Mouse (Mus musculus): ENCODE measurements around the gene Arid3a.
"Not testable (repeated sequence)": the region's sequence is repeated elsewhere in the genome, so short reads cannot be mapped to it uniquely, and the experiment has no call there.

The Arid3a gene

GRCm38 (mm10) chr10:79926491-79927323 is at the start of gene Arid3a:
TSS of gene Arid3a (plus strand) at chr10:79927043.
- DNase-seq, result peak; percentile 90

DNA sequence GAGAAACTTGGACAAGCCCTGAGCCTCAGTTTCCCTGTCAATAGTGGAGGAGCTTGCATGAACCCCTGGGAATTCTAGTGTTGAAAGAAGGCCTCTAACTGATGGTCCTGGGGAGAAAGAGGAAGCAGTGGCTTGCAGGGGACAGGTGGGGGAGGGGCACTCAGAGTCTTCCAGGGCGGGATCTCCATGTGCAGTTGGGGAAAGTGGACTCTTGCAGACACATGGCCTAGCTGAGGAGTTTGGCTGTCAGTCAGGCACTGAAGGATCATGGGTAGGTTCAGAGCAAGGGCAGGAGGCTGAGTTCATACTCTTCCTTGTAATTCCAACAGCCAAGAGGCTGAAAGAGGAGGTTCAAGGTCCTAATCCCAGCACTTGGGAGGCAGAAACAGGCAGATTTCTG is 49.7 kb upstream of the Arid3a start:
- DNase-seq, result no peak

DNA sequence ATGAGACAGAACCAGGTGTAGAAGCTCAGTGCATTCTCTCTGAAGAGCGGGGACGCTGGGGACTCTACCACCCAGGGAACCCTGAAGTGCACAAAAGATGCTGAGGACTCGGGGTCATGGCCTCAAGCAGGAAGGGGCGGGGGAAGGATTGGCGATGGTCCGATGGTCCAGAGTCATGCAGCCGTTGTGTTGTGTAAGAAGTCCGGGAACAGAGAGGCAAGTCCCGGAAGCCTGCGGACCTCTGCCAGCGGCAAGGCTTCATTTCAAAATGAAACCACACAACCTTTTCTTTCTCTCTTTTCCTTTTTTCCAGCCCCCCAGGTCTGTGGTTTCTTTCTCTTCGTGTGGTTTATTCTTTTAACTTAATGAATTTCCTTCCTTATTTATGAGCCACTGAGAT is 49.1 kb upstream of the Arid3a start:
- peak; percentile 54 for DNase-seq

DNA sequence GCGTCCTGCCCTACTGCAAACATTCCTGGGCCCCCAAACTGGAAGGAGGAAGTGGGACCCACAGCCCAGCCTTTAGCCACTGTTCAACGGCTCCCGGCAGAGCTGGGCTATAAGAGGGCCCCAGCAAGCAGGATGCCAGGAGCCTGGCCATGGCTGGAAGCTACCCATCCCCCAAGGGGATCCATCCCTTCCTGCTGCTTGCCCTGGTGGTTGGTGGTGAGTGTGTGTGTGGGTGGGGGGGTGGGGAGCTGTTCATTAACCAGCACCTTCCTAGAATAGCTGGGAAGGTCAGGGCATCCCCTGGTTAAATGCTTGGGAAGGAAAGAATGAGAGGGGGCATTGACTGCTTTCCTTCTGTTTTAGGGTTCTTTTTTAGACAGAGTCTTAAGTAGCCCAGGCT is 47.3 kb upstream of the Arid3a start:
- no peak for DNase-seq

- no peak for DNase-seq
These were observed 46.1 kb upstream of the Arid3a start for GRCm38 (mm10) chr10:79880721-79881120.

DNA sequence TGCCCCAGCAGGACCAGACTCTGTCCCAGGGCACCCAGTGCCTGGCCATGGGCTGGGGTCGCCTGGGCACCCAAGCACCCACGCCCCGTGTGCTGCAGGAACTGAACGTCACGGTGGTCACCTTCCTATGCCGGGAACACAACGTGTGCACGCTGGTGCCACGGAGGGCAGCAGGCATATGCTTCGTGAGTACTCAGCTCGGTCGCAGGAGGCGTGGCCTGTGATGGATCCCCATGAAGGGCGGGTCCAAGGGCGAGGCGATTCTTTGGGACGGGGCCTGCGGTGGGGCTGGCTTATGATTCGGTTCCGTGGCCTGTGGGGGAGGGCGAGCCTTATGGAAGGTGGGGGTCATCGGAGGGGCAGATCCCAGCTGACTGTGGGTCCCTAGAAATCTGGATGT is 44.9 kb upstream of the Arid3a start:
- DNase-seq, result peak; percentile 38

DNA sequence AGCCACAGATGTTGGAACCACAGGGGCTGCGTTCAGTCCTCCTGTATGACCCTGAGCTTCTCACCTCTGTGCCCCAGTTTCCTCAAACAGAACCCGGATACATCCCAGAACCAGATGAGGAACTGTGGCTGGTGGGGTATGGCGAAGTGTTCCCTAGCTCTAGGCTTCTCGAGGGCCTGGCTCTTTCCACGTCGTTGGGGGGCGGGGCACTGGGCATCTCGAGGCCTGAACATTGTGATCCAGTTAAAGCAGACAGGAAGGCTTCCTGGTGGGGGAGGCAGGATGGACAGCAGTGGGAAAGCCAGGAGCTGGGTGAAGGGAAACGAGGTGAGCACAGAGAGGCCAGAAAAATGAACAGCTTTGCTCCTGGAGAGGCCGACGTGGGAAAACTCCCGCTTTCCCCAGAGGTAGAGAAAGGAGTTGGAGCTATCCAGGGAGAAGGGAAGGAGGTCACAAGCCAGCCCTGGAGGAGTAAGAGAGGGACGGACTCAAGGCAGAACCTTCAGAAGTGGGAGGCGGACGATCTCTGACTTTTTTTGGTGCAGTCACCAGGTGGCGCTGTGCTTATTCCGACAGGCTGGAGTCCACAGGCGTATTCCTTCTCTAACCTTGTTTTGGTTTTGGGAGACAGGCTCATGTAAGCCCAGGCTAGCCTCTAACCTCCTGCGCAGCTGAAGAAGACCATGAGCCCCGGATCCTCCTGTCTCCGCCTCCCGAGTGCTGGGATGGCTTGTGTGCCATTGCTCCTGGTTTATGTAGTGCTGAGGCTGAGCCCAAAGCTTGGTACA is 43.4 kb upstream of the Arid3a start:
- DNase-seq, result peak; percentile 89

DNA sequence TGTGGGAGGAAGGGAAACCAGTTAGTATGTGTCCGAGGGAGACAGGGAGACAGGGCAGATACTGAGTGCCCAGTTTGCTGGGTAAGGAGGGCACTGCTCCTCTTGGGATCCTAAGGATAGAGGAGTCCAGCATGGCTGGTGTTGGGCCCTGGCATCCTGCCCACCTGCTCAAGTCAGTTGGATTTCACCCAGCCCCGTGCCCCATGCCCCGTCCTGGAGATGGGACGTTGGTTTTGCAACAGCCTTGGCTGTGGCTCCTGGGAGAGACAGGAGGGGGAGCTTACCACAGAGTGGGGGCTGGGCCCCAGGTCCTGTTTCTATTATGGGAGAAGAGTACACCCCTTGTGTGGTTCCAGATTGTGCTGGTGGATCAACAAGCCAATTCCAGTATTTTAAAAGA is 42.4 kb upstream of the Arid3a start:
- peak; percentile 78 for DNase-seq

GRCm38 (mm10) chr10:79884938-79885337 is 41.9 kb upstream of the Arid3a start:
- DNase-seq, result not testable (repeated sequence)

DNA sequence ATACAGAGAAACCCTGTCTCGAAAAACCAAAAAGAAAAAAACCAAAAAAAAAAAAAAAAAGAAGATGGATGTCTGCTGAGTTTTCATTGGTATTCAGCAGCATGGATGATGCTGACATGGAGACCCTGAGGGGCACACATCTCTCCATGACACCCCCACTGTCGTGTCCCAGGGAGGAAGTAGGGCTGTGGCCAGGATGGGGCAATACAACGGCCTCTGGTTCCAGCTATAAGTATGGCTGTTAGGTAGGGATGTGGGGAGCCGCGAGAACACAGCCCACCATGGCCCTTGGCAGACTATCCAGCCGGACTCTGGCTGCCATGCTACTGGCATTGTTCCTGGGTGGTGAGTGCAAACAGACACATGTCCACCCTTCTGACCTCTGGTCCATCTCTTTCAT is 40.8 kb upstream of the Arid3a start, which contains the start of gene Elane:
Gene Elane (plus strand): TSS at position 194 of the 400 bp plus-strand sequence.
- DNase-seq, result no peak

DNA sequence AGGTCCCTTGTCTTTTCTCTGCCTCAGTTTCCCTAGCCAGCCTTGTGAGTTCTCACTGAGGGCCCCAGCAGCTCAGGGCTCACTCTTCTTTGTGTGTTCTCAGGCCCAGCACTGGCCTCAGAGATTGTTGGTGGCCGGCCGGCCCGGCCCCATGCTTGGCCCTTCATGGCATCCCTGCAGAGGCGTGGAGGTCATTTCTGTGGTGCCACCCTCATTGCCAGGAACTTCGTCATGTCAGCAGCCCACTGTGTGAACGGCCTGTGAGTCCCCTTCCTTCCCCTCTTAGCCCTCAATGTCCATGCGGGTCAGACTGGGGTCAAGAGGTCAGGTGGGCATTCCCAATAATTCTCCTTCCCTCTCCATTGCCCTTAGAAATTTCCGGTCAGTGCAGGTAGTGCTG is 40.2 kb upstream of the Arid3a start:
- DNase-seq, result no peak

DNA sequence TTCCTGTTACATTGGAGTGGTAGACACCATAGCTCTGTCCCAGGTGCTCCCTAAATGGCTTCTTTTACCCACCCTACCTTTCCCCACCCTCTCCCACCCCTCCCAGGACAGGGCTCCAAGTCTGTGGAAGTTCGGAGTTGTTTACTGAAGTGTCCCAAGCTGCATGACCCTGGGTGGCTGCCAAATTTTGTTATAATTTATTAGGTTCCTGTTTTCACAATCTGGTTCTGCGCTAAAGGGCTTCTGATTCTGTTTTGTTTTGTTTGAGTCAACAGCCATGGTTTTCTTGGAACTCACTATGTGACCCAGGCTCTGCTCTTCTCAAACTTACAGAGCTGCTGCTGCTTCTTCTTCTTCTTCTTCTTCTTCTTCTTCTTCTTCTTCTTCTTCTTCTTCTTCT is 37.5 kb upstream of the Arid3a start:
- peak; percentile 61 for DNase-seq

DNA sequence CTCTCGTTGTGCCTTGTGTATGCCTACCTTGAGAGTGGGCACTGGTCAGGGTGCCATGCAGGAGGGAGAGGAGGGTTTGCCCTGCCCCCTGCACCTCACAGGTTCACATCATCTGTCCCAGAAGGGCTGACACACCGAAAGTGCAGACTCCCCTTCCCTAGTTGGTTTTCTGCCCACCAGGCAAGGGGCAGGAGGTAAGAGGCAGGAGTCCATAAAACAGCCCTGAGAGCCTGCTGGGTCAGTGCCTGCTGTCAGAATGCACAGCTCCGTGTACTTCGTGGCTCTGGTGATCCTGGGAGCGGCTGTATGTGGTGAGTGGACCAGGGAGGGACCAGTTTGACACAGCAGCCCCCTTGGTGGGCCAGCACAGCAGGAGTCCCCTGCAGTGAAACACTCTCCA is 36.2 kb upstream of the Arid3a start, which contains the start of gene Cfd:
Gene Cfd (plus strand): TSS at position 184 of the 400 bp plus-strand sequence.
- DNase-seq, result no peak

- DNase-seq, result peak; percentile 86
These were observed 34.3 kb upstream of the Arid3a start for GRCm38 (mm10) chr10:79892451-79893118.

DNA sequence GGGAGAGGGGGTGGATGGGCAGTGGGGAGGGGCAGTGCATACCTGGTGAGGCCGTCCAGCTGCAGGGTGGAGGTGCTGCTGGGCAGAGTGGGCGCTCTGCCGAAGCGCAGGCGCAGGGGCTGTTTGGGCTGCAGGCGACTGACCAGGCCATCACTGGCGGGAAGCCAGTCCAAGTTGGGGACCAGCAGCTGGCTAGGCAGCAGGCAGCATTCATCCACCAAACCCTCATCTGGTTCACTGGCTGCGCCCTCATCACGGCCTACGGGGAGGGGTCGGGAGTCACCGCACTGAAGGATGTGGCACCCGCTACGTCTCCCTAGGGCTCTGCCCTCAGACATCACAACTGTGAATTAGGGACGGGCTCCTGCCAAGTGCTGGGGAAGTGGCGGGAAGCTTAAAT is 30.5 kb upstream of the Arid3a start:
- peak; percentile 35 for DNase-seq

GRCm38 (mm10) chr10:79896814-79897213 is 30.0 kb upstream of the Arid3a start:
- peak; percentile 53 for DNase-seq

GRCm38 (mm10) chr10:79897316-79898245 is 29.3 kb upstream of the Arid3a start:
- no peak for DNase-seq

- no peak for DNase-seq
These were observed 25.9 kb upstream of the Arid3a start for GRCm38 (mm10) chr10:79900951-79901410.

GRCm38 (mm10) chr10:79906712-79907111 is 20.1 kb upstream of the Arid3a start:
- no peak for DNase-seq

- DNase-seq, result no peak
These were observed 19.4 kb upstream of the Arid3a start for GRCm38 (mm10) chr10:79907415-79907814.

DNA sequence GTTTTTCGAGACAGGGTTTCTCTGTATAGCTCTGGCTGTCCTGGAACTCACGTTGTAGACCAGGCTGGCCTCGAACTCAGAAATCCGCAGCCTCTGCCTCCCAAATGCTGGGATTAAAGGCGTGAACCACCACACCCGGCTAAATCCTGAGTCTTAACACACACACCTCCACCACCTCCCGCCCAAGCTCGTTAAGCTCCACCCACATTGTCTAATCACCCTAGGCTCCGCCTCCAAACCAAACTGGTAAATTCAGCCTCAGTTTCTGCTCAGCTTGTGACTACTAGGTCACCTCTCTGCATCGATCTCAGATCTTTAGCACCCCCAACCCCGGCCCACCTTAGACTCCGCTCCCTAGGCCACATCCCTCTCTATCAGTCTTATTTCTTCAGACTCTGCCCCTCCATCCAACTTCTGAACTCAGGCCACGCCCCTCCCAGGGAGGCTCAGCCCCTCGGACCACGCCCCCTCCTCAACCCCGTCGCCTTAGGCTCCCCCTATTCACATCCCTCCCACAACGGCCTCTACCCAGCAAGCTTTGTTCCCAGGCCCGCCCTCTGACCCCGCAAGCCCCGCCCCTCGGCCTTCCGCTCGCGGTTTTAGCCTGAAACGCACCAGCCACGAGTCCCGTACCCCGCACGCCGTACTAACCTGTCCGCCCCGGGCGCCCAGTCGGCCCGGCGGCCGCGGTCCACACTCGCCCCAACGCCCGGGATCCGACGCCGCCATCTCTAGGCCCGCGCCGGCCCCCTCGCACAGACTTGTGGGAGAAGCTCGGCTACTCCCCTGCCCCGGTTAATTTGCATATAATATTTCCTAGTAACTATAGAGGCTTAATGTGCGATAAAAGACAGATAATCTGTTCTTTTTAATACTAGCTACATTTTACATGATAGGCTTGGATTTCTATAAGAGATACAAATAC is 18.4 kb upstream of the Arid3a start, which contains the start of gene Med16:
Gene Med16 (minus strand): TSS at position 757 of the 925 bp plus-strand sequence.
- DNase-seq, result peak; percentile 97

Measured in lung, postnatal 14 days (tissue).